Mouse (Mus musculus): ENCODE measurements around the gene Pxk. TPM values are rescaled to one million over a fixed set of nuclear protein-coding genes. Genes with fewer than 3 reads are reported as not detected.

Pxk gene
- polyA plus RNA-seq, 1 experiment = 19.8 TPM

- TF ChIP-seq EP300 (IDR thresholded peaks at IDR 0.05; ENCODE audit: insufficient read depth, low read depth, low read length) (no peak), CTCF (IDR thresholded peaks at IDR 0.05; ENCODE audit: low read depth, low read length) (no peak), POLR2A (IDR thresholded peaks at IDR 0.05; ENCODE audit: insufficient read depth, low read length) (no peak)
- Histone ChIP-seq H3K36me3 (ENCODE audit: control insufficient read depth, insufficient read depth, low read length, poor library complexity, severe bottlenecking) (no peaks in the 10 kb centered on the region), H3K4me1 (ENCODE audit: control insufficient read depth, insufficient read depth, low read length) (no peaks in the 10 kb centered on the region), H3K27ac (ENCODE audit: insufficient read depth, low read length) (no peak overlapping the region), H3K9ac (ENCODE audit: low read depth, poor library complexity, severe bottlenecking) (no peak overlapping the region), H3K4me3 (ENCODE audit: low read depth, low read length) (no peak overlapping the region), H3K9me3 (replicated peaks; ENCODE audit: control insufficient read depth, insufficient read depth, low read length, poor library complexity, severe bottlenecking) (no peaks in the 10 kb centered on the region), H3K27me3 (ENCODE audit: control insufficient read depth, insufficient read depth, low read length, poor library complexity, severe bottlenecking) (no peaks in the 10 kb centered on the region)
These were observed 11.0 kb downstream of the Pxk start for GRCm38 (mm10) chr14:8108976-8109375.

- no peak for TF ChIP-seq POLR2A (IDR thresholded peaks at IDR 0.05; ENCODE audit: insufficient read depth, low read length)
- Histone ChIP-seq H3K9ac (ENCODE audit: low read depth, poor library complexity, severe bottlenecking) (no peak overlapping the region), H3K9me3 (replicated peaks; ENCODE audit: control insufficient read depth, insufficient read depth, low read length, poor library complexity, severe bottlenecking) (no peaks in the 10 kb centered on the region), H3K4me3 (ENCODE audit: low read depth, low read length) (no peak overlapping the region), H3K27ac (ENCODE audit: insufficient read depth, low read length) (no peak overlapping the region), H3K4me1 (ENCODE audit: control insufficient read depth, insufficient read depth, low read length) (no peaks in the 10 kb centered on the region), H3K27me3 (ENCODE audit: control insufficient read depth, insufficient read depth, low read length, poor library complexity, severe bottlenecking) (no peaks in the 10 kb centered on the region), H3K36me3 (ENCODE audit: control insufficient read depth, insufficient read depth, low read length, poor library complexity, severe bottlenecking) (no peaks in the 10 kb centered on the region)
These were observed 13.5 kb downstream of the Pxk start for GRCm38 (mm10) chr14:8111545-8111944.

- Histone ChIP-seq H3K4me1 (ENCODE audit: control insufficient read depth, insufficient read depth, low read length) (no peaks in the 10 kb centered on the region), H3K9ac (ENCODE audit: low read depth, poor library complexity, severe bottlenecking) (no peak overlapping the region), H3K27ac (ENCODE audit: insufficient read depth, low read length) (no peak overlapping the region), H3K4me3 (ENCODE audit: low read depth, low read length) (no peak overlapping the region), H3K36me3 (ENCODE audit: control insufficient read depth, insufficient read depth, low read length, poor library complexity, severe bottlenecking) (no peaks in the 10 kb centered on the region), H3K9me3 (replicated peaks; ENCODE audit: control insufficient read depth, insufficient read depth, low read length, poor library complexity, severe bottlenecking) (no peaks in the 10 kb centered on the region), H3K27me3 (ENCODE audit: control insufficient read depth, insufficient read depth, low read length, poor library complexity, severe bottlenecking) (no peaks in the 10 kb centered on the region)
- TF ChIP-seq EP300 (IDR thresholded peaks at IDR 0.05; ENCODE audit: insufficient read depth, low read depth, low read length) = no peak
- no peak for TF ChIP-seq POLR2A (IDR thresholded peaks at IDR 0.05; ENCODE audit: insufficient read depth, low read length)
- TF ChIP-seq CTCF (IDR thresholded peaks at IDR 0.05; ENCODE audit: low read depth, low read length) = no peak
These were observed 14.0 kb downstream of the Pxk start for GRCm38 (mm10) chr14:8112036-8112435.

DNA sequence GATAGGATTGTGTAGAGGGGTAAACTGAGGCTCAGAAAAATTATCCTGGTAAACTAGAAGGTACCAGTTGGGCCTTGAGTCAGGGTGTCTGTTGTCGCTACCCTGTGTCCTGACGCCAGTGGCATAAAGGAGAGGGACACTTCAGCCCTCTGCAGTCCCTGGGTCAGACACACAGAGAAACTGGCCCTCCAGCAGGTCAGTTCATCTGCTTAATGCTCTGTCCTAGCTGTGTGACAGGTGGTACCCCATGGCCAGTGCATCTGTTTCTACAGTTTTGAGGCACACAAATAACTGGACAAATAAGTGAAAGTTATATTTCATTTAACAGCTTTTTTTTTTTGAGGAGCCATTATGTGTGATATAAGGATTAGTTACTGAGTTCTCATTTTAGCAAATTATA is 15.6 kb downstream of the Pxk start:
- no peak overlapping the region for H3K9ac ChIP-seq (ENCODE audit: low read depth, poor library complexity, severe bottlenecking)
- no peaks in the 10 kb centered on the region for H3K36me3 ChIP-seq (ENCODE audit: control insufficient read depth, insufficient read depth, low read length, poor library complexity, severe bottlenecking)
- no peaks in the 10 kb centered on the region for H3K9me3 ChIP-seq (replicated peaks; ENCODE audit: control insufficient read depth, insufficient read depth, low read length, poor library complexity, severe bottlenecking)
- no peaks in the 10 kb centered on the region for H3K27me3 ChIP-seq (ENCODE audit: control insufficient read depth, insufficient read depth, low read length, poor library complexity, severe bottlenecking)
- no peaks in the 10 kb centered on the region for H3K4me1 ChIP-seq (ENCODE audit: control insufficient read depth, insufficient read depth, low read length)
- TF ChIP-seq CTCF (IDR thresholded peaks at IDR 0.05; ENCODE audit: low read depth, low read length) (no peak), POLR2A (IDR thresholded peaks at IDR 0.05; ENCODE audit: insufficient read depth, low read length) (no peak), EP300 (IDR thresholded peaks at IDR 0.05; ENCODE audit: insufficient read depth, low read depth, low read length) (no peak)
- H3K4me3 ChIP-seq (ENCODE audit: low read depth, low read length) = no peak overlapping the region
- H3K27ac ChIP-seq (ENCODE audit: insufficient read depth, low read length) = no peak overlapping the region

DNA sequence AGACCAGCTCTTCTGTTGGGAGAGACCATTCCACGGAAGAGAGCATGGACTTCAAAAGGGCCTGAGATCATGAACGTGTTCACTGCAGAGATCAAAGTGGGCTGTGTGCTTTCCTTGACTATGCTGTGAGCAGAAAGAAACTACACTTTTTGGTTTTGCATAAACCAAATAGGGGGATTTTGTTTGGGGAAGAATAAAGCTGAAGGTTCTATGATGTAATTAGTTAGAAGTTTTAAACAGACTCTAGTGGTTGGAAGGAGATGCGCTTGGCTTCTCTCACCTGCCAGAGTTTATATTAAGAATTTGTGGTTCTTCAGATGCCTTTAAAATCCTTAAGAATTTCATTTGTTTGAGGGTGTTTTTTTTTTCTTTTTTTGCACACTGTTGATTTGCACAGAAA is 16.3 kb downstream of the Pxk start:
- H3K4me3 ChIP-seq (ENCODE audit: low read depth, low read length) = no peak overlapping the region
- TF ChIP-seq CTCF (IDR thresholded peaks at IDR 0.05; ENCODE audit: low read depth, low read length) (no peak), EP300 (IDR thresholded peaks at IDR 0.05; ENCODE audit: insufficient read depth, low read depth, low read length) (no peak), POLR2A (IDR thresholded peaks at IDR 0.05; ENCODE audit: insufficient read depth, low read length) (no peak)
- no peaks in the 10 kb centered on the region for H3K4me1 ChIP-seq (ENCODE audit: control insufficient read depth, insufficient read depth, low read length)
- no peak overlapping the region for H3K27ac ChIP-seq (ENCODE audit: insufficient read depth, low read length)
- no peaks in the 10 kb centered on the region for H3K27me3 ChIP-seq (ENCODE audit: control insufficient read depth, insufficient read depth, low read length, poor library complexity, severe bottlenecking)
- H3K9me3 ChIP-seq (replicated peaks; ENCODE audit: control insufficient read depth, insufficient read depth, low read length, poor library complexity, severe bottlenecking) = no peaks in the 10 kb centered on the region
- no peaks in the 10 kb centered on the region for H3K36me3 ChIP-seq (ENCODE audit: control insufficient read depth, insufficient read depth, low read length, poor library complexity, severe bottlenecking)
- H3K9ac ChIP-seq (ENCODE audit: low read depth, poor library complexity, severe bottlenecking) = no peak overlapping the region

DNA sequence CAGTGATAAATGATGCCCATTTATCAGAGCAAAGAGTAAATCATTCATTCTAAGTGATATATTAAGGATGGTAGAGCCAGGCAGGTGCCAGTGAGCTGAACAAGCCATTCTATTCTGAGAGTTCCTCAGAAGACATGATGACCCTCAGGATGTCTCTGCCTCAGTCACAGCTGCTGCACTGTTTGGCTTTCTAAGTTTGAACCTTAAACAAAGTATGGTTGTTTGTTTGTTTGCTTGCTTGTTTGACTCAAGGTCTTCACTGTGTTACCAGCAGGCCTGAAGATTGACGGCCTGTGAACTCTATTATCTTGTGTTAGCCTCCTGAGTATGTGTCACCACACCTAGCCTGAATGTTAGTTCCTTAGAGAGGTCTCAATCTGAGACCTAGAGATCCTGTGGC is 16.7 kb downstream of the Pxk start:
- Histone ChIP-seq H3K27ac (ENCODE audit: insufficient read depth, low read length) (no peak overlapping the region), H3K36me3 (ENCODE audit: control insufficient read depth, insufficient read depth, low read length, poor library complexity, severe bottlenecking) (no peaks in the 10 kb centered on the region), H3K9ac (ENCODE audit: low read depth, poor library complexity, severe bottlenecking) (no peak overlapping the region), H3K9me3 (replicated peaks; ENCODE audit: control insufficient read depth, insufficient read depth, low read length, poor library complexity, severe bottlenecking) (no peaks in the 10 kb centered on the region), H3K27me3 (ENCODE audit: control insufficient read depth, insufficient read depth, low read length, poor library complexity, severe bottlenecking) (no peaks in the 10 kb centered on the region), H3K4me3 (ENCODE audit: low read depth, low read length) (no peak overlapping the region), H3K4me1 (ENCODE audit: control insufficient read depth, insufficient read depth, low read length) (no peaks in the 10 kb centered on the region)
- TF ChIP-seq EP300 (IDR thresholded peaks at IDR 0.05; ENCODE audit: insufficient read depth, low read depth, low read length) (no peak), CTCF (IDR thresholded peaks at IDR 0.05; ENCODE audit: low read depth, low read length) (no peak), POLR2A (IDR thresholded peaks at IDR 0.05; ENCODE audit: insufficient read depth, low read length) (no peak)

Measured in ES-Bruce4 (cell line).